Mouse (Mus musculus) heart, embryonic 15.5 days (tissue): ENCODE results near the gene Sema3f. TPM values are rescaled to one million over a fixed set of nuclear protein-coding genes. Genes with fewer than 3 reads are reported as not detected.

Experiments
- ATAC-seq: fragments of 200-750 bp; cut with Nextera tagmentation; replicated peaks from 2 replicates; pipeline ENCODE4 v1.8.0; 2017; ENCODE audit warnings: low read depth, moderate TSS enrichment; ENCODE audit not compliant: insufficient number of reproducible peaks, insufficient read depth, low FRiP score
- H3K27ac ChIP-seq: fragments of 300-500 bp; sonication (generic); 2 replicates; pipeline ENCODE4 v1.5.1; 2015; ENCODE audit warnings: mild to moderate bottlenecking, inconsistent platforms
- H3K27me3 ChIP-seq: fragments of 300-500 bp; sonication (generic); 2 replicates; pipeline ENCODE4 v1.6.1; 2015; ENCODE audit warnings: inconsistent platforms
- H3K36me3 ChIP-seq: fragments of 300-500 bp; sonication (generic); 2 replicates; pipeline ENCODE4 v1.6.1; 2015; ENCODE audit warnings: mild to moderate bottlenecking, inconsistent platforms
- H3K4me1 ChIP-seq: fragments of 300-500 bp; sonication (generic); replicated peaks from 2 replicates; pipeline ENCODE4 v1.6.1; 2015; ENCODE audit warnings: inconsistent platforms
- H3K4me2 ChIP-seq: fragments of 300-500 bp; sonication (generic); 2 replicates; pipeline ENCODE4 v1.6.1; 2015; ENCODE audit warnings: inconsistent platforms, mild to moderate bottlenecking, moderate library complexity
- H3K4me3 ChIP-seq: fragments of 300-500 bp; sonication (generic); 2 replicates; pipeline ENCODE4 v1.5.1; 2015; ENCODE audit warnings: mild to moderate bottlenecking, inconsistent platforms
- H3K9ac ChIP-seq: fragments of 300-500 bp; sonication (generic); 2 replicates; pipeline ENCODE4 v1.6.1; 2015; ENCODE audit warnings: mild to moderate bottlenecking, inconsistent platforms
- H3K9me3 ChIP-seq: fragments of 300-500 bp; sonication (generic); replicated peaks from 2 replicates; pipeline ENCODE4 v1.6.1; 2016; ENCODE audit warnings: inconsistent platforms
- WGBS: fragments of 180-500 bp; shearing (Covaris S2); methylation state at CpG from one replicate; pipeline ENCODE4 v1.1.7; 2015; ENCODE audit warnings: mixed read lengths; 5-methylcytosine and 5-hydroxymethylcytosine counted together
- polyA plus RNA-seq: library from polyadenylated mRNA; unstranded; fragments of >200 nt; fragmentation: Nextera tagmentation; extraction: Ambion mirVana; gene quantifications from 2 replicates; pipeline ENCODE4 v1.2.1, GENCODE M21; 2015

The Sema3f gene
- polyA plus RNA-seq, 1 experiment from 2014 or later = 4.1 TPM

DNA sequence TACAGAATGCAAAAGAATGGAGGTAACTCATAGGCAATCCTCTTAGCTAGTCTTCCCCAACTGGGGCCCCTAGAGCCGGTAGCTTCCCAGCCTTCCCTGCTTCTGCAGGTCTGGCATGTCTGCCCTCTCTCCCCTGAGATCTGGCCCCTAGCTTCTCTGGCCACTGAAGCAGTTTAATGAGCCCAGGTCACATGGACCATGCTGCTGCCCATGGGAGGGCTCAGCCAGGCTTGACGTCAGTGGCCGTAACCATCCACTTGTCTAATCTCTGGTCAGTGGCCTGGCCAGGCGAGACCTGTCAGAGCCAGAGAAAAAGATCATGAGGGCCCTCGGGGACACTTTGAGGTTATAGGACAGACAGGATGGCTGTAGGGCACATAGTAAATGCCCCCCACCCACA is 40.0 kb downstream of the Sema3f start:
- no peaks in the 10 kb centered on the region for H3K9me3 ChIP-seq
- no peaks in the 10 kb centered on the region for H3K36me3 ChIP-seq
- peaks cover 30% of the 10 kb centered on the region for H3K27me3 ChIP-seq
- ATAC-seq = no peak
- H3K4me2 ChIP-seq = no peak overlapping the region
- 41% methylated on average over 5 of the region's 5 CpGs for WGBS
- no peak overlapping the region for H3K4me3 ChIP-seq
- peaks cover 45% of the 10 kb centered on the region for H3K4me1 ChIP-seq
- H3K27ac ChIP-seq = no peak overlapping the region
- H3K9ac ChIP-seq = no peak overlapping the region

DNA sequence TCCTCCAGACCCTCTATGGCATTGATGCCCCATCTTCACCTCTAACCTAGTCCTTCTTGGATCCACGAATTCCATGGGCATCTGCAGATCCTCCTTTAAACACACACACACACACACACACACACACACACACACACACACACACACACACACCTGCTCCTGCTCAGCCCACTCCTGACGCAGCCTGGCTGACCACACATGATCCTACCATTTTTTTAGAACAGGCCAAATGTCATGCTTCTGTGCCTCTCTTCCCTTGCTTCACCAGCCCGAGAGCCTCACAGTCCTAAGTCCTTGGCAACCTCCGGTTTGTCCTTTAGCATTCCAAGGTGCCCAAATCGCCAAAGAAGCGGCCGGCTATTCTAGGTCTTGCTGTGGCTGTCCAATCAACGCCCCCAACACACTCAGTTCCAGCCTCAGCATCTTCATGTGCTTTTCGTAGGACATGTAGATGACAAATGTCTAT is 40.8 kb downstream of the Sema3f start, which contains the start of gene Slc38a3:
Gene Slc38a3 (minus strand): TSS at position 51 of the 466 bp plus-strand sequence.
- Histone ChIP-seq H3K4me3 (no peak within 1 kb of the TSS), H3K36me3 (no peaks in the 10 kb centered on the region), H3K27ac (no peak within 1 kb of the TSS), H3K9me3 (no peaks in the 10 kb centered on the region), H3K9ac (no peak within 1 kb of the TSS), H3K4me1 (peaks cover 45% of the 10 kb centered on the region), H3K27me3 (peaks cover 28% of the 10 kb centered on the region), H3K4me2 (no peak within 1 kb of the TSS)
- ATAC-seq = no peak
- WGBS = 84% methylated on average over 9 of the region's 9 CpGs

DNA sequence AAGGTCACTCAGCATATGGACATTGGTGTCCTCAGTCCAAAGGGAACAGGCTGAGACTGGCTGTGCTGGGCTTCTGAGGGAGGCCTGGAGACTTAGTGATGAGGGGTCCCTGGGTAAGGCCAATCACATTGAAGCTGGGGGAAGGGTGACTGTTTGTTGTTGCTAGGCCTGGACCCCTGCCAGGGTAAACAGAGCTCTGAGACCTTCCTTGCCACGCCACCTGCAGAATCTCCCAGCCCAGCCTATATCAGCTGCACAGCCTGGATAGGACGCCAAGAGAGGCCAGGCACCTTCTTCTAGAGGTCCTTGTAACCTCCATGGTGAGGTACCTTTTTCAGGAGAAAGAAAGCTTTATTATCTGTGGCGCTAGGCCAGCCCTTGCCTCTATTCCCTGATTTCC is 41.4 kb downstream of the Sema3f start:
- Histone ChIP-seq H3K27ac (no peak overlapping the region), H3K4me3 (no peak overlapping the region), H3K27me3 (peaks cover 22% of the 10 kb centered on the region), H3K9ac (no peak overlapping the region), H3K9me3 (no peaks in the 10 kb centered on the region), H3K36me3 (no peaks in the 10 kb centered on the region), H3K4me2 (no peak overlapping the region), H3K4me1 (peaks cover 45% of the 10 kb centered on the region)
- 63% methylated on average over 3 of the region's 3 CpGs for WGBS
- ATAC-seq = no peak

DNA sequence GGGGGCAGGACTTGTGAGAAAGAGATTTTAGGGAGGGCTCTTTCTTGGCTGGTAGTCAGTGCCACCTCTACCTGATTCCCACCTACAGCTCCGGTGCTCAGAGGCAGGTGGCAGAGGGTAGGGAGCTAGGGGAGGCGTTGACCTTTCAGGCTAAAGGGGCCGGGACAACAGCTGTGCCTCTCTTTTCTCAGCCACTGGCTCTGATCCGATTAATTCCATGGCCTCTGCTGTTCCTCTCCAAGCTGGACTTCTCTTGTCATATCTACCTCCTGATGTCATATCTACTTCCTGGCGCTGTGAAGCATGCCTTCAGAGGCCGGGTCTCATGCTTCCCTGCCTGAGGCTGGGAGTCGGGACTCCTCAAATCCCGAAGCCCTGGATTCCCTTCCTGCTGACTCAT is 42.3 kb downstream of the Sema3f start:
- Histone ChIP-seq H3K36me3 (no peaks in the 10 kb centered on the region), H3K9ac (no peak overlapping the region), H3K4me3 (no peak overlapping the region), H3K9me3 (no peaks in the 10 kb centered on the region), H3K27ac (no peak overlapping the region), H3K4me1 (peaks cover 45% of the 10 kb centered on the region), H3K4me2 (peak overlapping the region; percentile 86), H3K27me3 (peaks cover 18% of the 10 kb centered on the region)
- 38% methylated on average over 8 of the region's 8 CpGs for WGBS
- ATAC-seq = no peak

DNA sequence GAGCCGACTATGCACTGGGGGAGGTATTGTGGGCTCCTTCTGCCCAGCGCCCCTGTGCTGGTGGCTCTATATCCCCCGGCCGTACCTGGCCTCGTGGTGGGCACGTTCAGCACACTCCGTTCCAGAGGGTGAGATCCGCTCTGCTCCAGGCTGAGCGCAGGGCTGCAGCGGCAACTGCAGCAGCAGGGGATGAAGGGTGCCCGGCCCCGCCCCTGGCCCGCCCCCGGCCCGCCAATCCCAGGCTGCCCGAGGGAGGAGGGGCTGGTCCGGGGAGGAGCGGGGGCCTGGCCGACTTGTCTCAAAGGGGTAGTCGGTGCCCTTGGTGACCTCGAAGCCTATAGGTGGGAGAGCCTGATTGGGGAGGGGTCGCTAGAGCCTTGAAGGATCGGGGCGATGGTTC is 43.1 kb downstream of the Sema3f start:
- Histone ChIP-seq H3K9ac (peak overlapping the region; percentile 47), H3K4me1 (peaks cover 45% of the 10 kb centered on the region), H3K4me3 (peak overlapping the region; percentile 48), H3K4me2 (peak overlapping the region; percentile 86), H3K27ac (no peak overlapping the region), H3K9me3 (no peaks in the 10 kb centered on the region), H3K36me3 (no peaks in the 10 kb centered on the region), H3K27me3 (peaks cover 18% of the 10 kb centered on the region)
- whole genome bisulfite sequencing = under 1% methylated on average over 24 of the region's 24 CpGs
- peak; percentile 88 for ATAC-seq

DNA sequence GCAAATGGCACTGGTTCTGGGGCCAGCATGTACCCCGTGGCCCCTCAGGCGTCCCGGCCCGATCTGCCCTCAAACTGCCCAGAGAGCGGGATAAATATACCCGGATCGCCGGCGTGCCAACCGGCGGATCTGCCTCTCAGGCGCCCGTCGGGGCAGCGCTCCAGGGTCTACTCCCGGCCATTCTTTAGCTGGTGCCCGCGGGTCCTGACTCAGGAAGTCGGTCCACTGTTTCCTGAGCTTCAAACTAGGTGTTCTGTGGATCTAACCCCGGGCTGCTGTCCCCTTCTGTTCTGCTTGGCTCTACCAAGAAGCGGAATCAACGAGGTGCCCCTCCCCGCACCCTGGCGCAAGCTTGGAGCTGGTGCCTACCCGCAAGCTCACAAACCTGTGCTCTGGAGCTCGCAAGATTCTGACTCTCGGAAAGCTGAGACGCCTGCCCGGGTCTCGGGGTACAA is 43.5 kb downstream of the Sema3f start:
- peaks cover 18% of the 10 kb centered on the region for H3K27me3 ChIP-seq
- peak overlapping the region; percentile 48 for H3K4me3 ChIP-seq
- ATAC-seq = peak; percentile 4; the same call in 1 of the 2 replicates
- WGBS = 1% methylated on average over 30 of the region's 30 CpGs
- no peaks in the 10 kb centered on the region for H3K9me3 ChIP-seq
- peak overlapping the region; percentile 86 for H3K4me2 ChIP-seq
- peak overlapping the region; percentile 47 for H3K9ac ChIP-seq
- H3K27ac ChIP-seq = no peak overlapping the region
- no peaks in the 10 kb centered on the region for H3K36me3 ChIP-seq
- H3K4me1 ChIP-seq = peaks cover 45% of the 10 kb centered on the region

DNA sequence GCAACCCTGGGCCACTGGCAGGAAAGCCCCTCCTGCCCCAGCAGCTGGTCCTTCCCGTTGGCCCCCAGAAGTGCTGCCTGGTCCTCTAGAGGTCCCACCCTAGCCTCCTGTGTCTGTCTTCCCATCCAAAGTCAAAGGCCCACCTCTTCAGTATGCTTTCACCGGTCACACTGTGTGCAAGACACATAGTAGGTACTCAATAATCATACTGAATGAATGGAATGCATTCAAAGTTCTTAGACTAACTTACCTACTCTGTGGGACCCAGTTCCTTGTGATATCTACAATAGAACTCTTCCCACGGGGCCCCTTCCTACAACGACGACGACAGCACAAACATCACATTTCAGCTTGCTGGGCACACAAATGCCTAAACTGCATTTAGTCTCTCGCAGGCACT is 45.0 kb downstream of the Sema3f start:
- H3K27me3 ChIP-seq = peaks cover 18% of the 10 kb centered on the region
- 80% methylated on average over 7 of the region's 7 CpGs for WGBS
- H3K4me2 ChIP-seq = no peak overlapping the region
- H3K36me3 ChIP-seq = no peaks in the 10 kb centered on the region
- no peak overlapping the region for H3K27ac ChIP-seq
- no peaks in the 10 kb centered on the region for H3K9me3 ChIP-seq
- H3K9ac ChIP-seq = no peak overlapping the region
- ATAC-seq = no peak
- H3K4me3 ChIP-seq = no peak overlapping the region
- H3K4me1 ChIP-seq = peaks cover 42% of the 10 kb centered on the region

DNA sequence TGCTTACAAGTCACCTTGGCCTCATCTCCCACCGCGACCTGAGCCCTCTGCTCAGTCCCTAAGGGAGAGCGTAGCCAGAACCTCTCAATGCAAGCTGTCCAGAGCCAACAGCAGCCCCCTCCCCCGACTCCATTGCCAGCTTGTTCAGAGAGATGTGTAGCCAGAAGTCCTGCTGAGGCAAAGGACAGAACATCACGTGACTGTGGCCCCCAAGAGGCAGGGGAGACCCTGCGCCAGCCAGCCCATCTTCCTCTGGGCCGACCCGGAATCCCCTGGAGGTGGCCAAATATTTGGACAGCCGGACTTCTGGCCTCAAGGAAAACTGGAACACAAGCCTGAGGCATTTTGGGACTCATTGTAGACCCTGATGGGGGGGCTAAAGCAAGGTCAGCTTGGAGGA is 46.8 kb downstream of the Sema3f start:
- Histone ChIP-seq H3K36me3 (no peaks in the 10 kb centered on the region), H3K27ac (no peak overlapping the region), H3K9ac (no peak overlapping the region), H3K9me3 (no peaks in the 10 kb centered on the region), H3K27me3 (peaks cover 18% of the 10 kb centered on the region), H3K4me1 (peaks cover 28% of the 10 kb centered on the region), H3K4me3 (no peak overlapping the region), H3K4me2 (no peak overlapping the region)
- 57% methylated on average over 9 of the region's 9 CpGs for WGBS
- ATAC-seq = no peak

DNA sequence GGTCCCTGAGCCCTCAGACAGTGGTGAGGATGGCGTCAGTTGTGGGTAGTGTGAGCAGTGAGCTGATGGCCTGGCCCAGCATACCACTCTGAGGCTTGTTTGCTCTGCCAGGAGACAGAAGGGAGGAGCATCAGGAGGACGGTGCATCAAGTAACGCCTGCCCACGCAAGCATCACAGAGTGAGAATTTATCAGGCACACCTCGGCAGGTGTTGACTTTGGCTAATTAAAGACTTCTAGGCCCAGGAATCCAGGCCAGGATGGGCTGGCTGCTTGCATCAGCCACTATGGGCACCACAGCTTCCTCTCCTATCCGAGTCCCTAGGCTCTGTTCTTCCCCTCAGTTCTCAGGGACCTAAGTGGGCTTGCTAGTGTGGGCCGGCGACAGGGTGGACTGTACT is 47.9 kb downstream of the Sema3f start:
- no peak overlapping the region for H3K27ac ChIP-seq
- WGBS = 66% methylated on average over 8 of the region's 8 CpGs
- ATAC-seq = no peak
- peaks cover 18% of the 10 kb centered on the region for H3K27me3 ChIP-seq
- H3K9me3 ChIP-seq = no peaks in the 10 kb centered on the region
- no peak overlapping the region for H3K9ac ChIP-seq
- no peak overlapping the region for H3K4me2 ChIP-seq
- H3K4me1 ChIP-seq = peaks cover 16% of the 10 kb centered on the region
- H3K36me3 ChIP-seq = no peaks in the 10 kb centered on the region
- no peak overlapping the region for H3K4me3 ChIP-seq

DNA sequence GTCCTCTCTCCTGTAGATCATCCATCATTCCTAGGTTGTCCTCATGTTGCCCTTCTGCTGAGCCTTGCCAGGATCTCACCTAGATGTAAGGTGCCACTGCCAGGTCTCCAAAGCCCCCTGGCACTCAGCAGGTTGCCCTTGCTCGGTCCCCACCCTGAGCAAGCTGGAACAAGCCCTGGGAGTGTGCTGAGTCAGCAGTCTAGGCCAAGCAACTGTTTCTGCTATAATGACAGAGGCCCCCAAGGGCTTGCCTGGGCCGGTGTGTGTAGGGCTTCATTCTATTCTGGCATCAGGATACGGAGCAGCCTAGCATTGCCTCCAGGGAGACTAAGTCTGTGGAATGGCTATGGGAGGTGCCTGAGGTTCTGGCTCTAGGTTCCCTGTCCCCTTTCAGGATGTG is 49.5 kb downstream of the Sema3f start:
- no peaks in the 10 kb centered on the region for H3K9me3 ChIP-seq
- H3K9ac ChIP-seq = no peak overlapping the region
- 0 out of 2 replicates have a peak, but pooled peaks cover under 1% of the 10 kb centered on the region for H3K4me1 ChIP-seq
- H3K27ac ChIP-seq = no peak overlapping the region
- ATAC-seq = no peak
- no peaks in the 10 kb centered on the region for H3K36me3 ChIP-seq
- 62% methylated on average over 3 of the region's 3 CpGs for WGBS
- H3K27me3 ChIP-seq = peaks cover 10% of the 10 kb centered on the region
- H3K4me3 ChIP-seq = no peak overlapping the region
- H3K4me2 ChIP-seq = no peak overlapping the region

DNA sequence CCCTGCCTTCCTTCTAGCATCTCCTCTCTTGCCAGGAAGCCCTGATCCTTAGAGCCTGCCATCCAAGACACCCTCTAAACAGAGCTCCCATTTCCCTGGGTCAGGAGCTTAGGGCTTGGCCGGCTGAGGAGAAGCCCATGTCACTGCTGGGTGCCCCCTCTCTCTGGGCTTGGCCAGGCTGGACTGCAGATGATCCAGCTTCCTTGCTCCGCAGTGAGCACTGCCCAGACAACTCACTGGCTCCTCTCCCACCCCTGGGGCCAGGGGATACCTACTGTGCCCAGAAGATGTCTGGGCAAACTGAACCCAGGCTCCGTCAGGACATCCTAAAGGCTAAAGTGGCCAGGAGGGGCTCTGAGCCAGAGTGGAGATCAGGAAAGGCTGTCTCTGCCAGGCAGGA is 50.3 kb downstream of the Sema3f start:
- Histone ChIP-seq H3K27ac (no peak overlapping the region), H3K9ac (no peak overlapping the region), H3K9me3 (no peaks in the 10 kb centered on the region), H3K4me2 (no peak overlapping the region), H3K36me3 (no peaks in the 10 kb centered on the region), H3K27me3 (peaks cover 2% of the 10 kb centered on the region), H3K4me1 (no peaks in the 10 kb centered on the region), H3K4me3 (no peak overlapping the region)
- 77% methylated on average over 3 of the region's 3 CpGs for WGBS
- ATAC-seq = no peak

DNA sequence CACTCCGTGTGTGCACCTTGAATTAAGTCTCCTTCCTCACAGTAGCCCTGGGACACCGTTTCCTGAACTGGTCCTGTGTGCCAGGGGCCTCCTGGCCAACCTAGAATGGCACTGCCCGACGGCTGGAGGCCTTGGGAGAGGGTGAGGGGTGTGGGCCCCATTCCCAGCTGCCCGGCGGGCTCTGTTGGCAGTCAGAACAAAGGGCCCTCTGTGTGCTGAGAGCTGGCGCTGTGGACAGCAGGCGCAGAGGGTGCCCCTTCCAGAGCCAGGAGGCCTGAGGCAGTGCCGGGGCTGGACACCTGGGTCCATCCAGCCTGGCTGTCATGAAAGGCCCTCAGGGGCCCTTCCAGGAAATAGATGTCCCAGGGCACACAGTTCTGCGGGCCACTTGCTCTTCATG is 50.7 kb downstream of the Sema3f start:
- Histone ChIP-seq H3K4me3 (no peak overlapping the region), H3K9ac (no peak overlapping the region), H3K4me1 (no peaks in the 10 kb centered on the region), H3K27ac (no peak overlapping the region), H3K4me2 (no peak overlapping the region), H3K27me3 (no peaks in the 10 kb centered on the region), H3K36me3 (no peaks in the 10 kb centered on the region), H3K9me3 (no peaks in the 10 kb centered on the region)
- ATAC-seq = no peak; the same call in 1 of the 2 replicates
- WGBS = 85% methylated on average over 10 of the region's 10 CpGs
